ENCODE assay signal across 8 mouse cellular contexts in the genomic region with DNA sequence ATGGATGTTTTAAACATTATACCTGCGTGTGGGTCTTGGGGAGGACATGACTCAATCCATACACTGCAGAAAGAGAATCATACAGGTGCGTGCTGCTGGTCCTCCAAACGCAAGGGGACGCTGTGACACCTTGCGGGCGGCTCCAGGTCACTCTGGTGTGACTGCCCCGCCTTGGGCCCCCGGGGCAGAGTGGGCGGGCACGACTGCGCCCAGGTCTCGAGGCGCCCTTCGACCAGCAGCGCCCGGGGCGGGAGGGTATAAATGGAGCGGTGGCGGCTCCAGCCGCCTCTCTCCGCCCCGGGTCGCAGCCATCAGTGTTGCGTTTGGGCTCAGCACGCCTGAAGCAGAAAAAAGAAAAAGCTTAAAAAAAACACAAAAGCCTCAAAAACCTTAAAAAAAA. TPM values are rescaled to one million over a fixed set of nuclear protein-coding genes. Genes with fewer than 3 reads are reported as not detected.
DNase-seq lines count a peak whose midpoint lies in the region; ATAC-seq lines count a peak whose summit lies in the region.

No protein-coding gene starts in this region.

- H3K27me3 ChIP-seq in intestine, embryonic 14.5 days (replicated peaks; ENCODE audit: control insufficient read depth, insufficient read depth, low read length) = no peaks in the 10 kb centered on the region

- peak; percentile 95 for DNase-seq in adrenal gland, adult 2 months
- DNase-seq in embryo, embryonic 11 days = peak; percentile 95
- DNase-seq in gastrocnemius, postnatal 25 days = peak; percentile 93
- peak; percentile 95 for DNase-seq in intestine, embryonic 14.5 days (ENCODE audit: low spot score)
- peak; percentile 82 to 83 for DNase-seq in left cerebral cortex, postnatal 14 days (ENCODE audit: low spot score in 2 of 2)
- DNase-seq in right cerebral cortex, postnatal 14 days = peak; percentile 81
- DNase-seq in urinary bladder, postnatal 25 days (ENCODE audit: low spot score) = peak; percentile 93

- H3K9ac ChIP-seq in intestine, embryonic 14.5 days (ENCODE audit: low read length) = peak overlapping the region; percentile 62

- intact Hi-C loops in left cerebral cortex, postnatal 14 days (cut with DNase I) = no loop called here

- H3K4me1 ChIP-seq in intestine, embryonic 14.5 days (replicated peaks; ENCODE audit: control insufficient read depth, insufficient read depth, low read length) = peaks cover 21% of the 10 kb centered on the region

- peak overlapping the region; percentile 70 for H3K4me2 ChIP-seq in intestine, embryonic 14.5 days (ENCODE audit: low read length)

- peak overlapping the region; percentile 71; the same call in 1 of the 2 replicates for H3K27ac ChIP-seq in intestine, embryonic 14.5 days (ENCODE audit: low read depth)

- H3K36me3 ChIP-seq in intestine, embryonic 14.5 days (ENCODE audit: control insufficient read depth, insufficient read depth, low read length) = peaks cover 24% of the 10 kb centered on the region

- under 1% methylated on average over 25 of the region's 25 CpGs for WGBS in intestine, embryonic 14.5 days

- peak overlapping the region; percentile 62 for H3K4me3 ChIP-seq in intestine, embryonic 14.5 days (ENCODE audit: low read depth, low read length)

- peak; percentile 94 for ATAC-seq in intestine, embryonic 14.5 days (replicated peaks; ENCODE audit: low FRiP score, low TSS enrichment, low read depth)
- ATAC-seq in megakaryocyte-erythroid progenitor cell, adult 5-6 weeks (replicated peaks; ENCODE audit: low FRiP score, low TSS enrichment, poor library complexity, severe bottlenecking) = peak; percentile 85

- H3K9me3 ChIP-seq in intestine, embryonic 14.5 days (ENCODE audit: control insufficient read depth, low read length) = no peaks in the 10 kb centered on the region

RNA-seq across cellular contexts. Expression of gene Pabpc4, which starts 20.3 kb away (rescaled TPM):
- total RNA-seq in adrenal gland, adult 2 months (2021) = 100 to 1,000 TPM in 1 of 2 experiments, 10 to 100 TPM in 1; 98.9 to 110 TPM
- 270 and 277 TPM in 2 replicates for polyA plus RNA-seq in adrenal gland, adult 2 months (2012; rRNA removed)
- 100 to 1,000 TPM; 278 to 325 TPM for total RNA-seq in gastrocnemius, postnatal 25 days (2021)
- 72.1 and 72.2 TPM in 2 replicates for polyA plus RNA-seq in intestine, embryonic 14.5 days (2014; fragmentation: Nextera tagmentation; extraction: Ambion mirVana)
- 10 to 100 TPM; 37.2 to 39.2 TPM for total RNA-seq in left cerebral cortex, postnatal 14 days (2021)
- 364 and 416 TPM in 2 replicates for total RNA-seq in megakaryocyte-erythroid progenitor cell, adult 5-6 weeks (2014; fragmentation: Nextera tagmentation)
- total RNA-seq in megakaryocyte-erythroid progenitor cell, adult 5-6 weeks (2017) = 201 and 257 TPM in 2 replicates

RNA-seq across cellular contexts. Expression of gene Oxct2a, which starts 40.9 kb away (rescaled TPM):
- total RNA-seq in adrenal gland, adult 2 months (2021) = not detected
- not detected in 2 replicates for polyA plus RNA-seq in adrenal gland, adult 2 months (2012; rRNA removed)
- under 1 TPM in 1 of 2 experiments, not detected in 1; 0.16 TPM for total RNA-seq in gastrocnemius, postnatal 25 days (2021)
- not detected in 2 replicates for polyA plus RNA-seq in intestine, embryonic 14.5 days (2014; fragmentation: Nextera tagmentation; extraction: Ambion mirVana)
- total RNA-seq in left cerebral cortex, postnatal 14 days (2021) = not detected
- not detected in 2 replicates for total RNA-seq in megakaryocyte-erythroid progenitor cell, adult 5-6 weeks (2014; fragmentation: Nextera tagmentation)
- not detected in 2 replicates for total RNA-seq in megakaryocyte-erythroid progenitor cell, adult 5-6 weeks (2017)

RNA-seq across cellular contexts. Expression of gene Heyl, which starts 49.1 kb away (rescaled TPM):
- 10 to 100 TPM in 1 of 2 experiments, 1 to 10 TPM in 1; 4.3 to 11.5 TPM for total RNA-seq in adrenal gland, adult 2 months (2021)
- polyA plus RNA-seq in adrenal gland, adult 2 months (2012; rRNA removed) = 4.5 and 5.9 TPM in 2 replicates
- total RNA-seq in gastrocnemius, postnatal 25 days (2021) = 1 to 10 TPM; 6.7 to 7.4 TPM
- 16.0 and 16.8 TPM in 2 replicates for polyA plus RNA-seq in intestine, embryonic 14.5 days (2014; fragmentation: Nextera tagmentation; extraction: Ambion mirVana)
- total RNA-seq in left cerebral cortex, postnatal 14 days (2021) = 1 to 10 TPM; 6.4 to 7.1 TPM
- total RNA-seq in megakaryocyte-erythroid progenitor cell, adult 5-6 weeks (2014; fragmentation: Nextera tagmentation) = 0.27 and 1.3 TPM in 2 replicates
- total RNA-seq in megakaryocyte-erythroid progenitor cell, adult 5-6 weeks (2017) = not detected in 2 replicates

Comparison
In these comparisons a context has a peak if more than half of its experiments do, and no peak if none do; other contexts are left out.
1. Peak in every context shown above with its lines: DNase-seq, ATAC-seq, H3K4me3 ChIP-seq and H3K27ac ChIP-seq.